Mouse (Mus musculus) kidney, adult 2 months (tissue): ENCODE measurements around the gene Chrdl2.

Experiments used
- CTCF ChIP-seq: fragments of 200-500 bp; conservative IDR thresholded peaks from 2 replicates; pipeline ENCODE4 v1.5.1; 2011; ENCODE audit warnings: low read depth, mild to moderate bottlenecking, control low read depth, low read length, moderate library complexity, mixed read lengths; ENCODE audit not compliant: insufficient read depth, insufficient read length
- POLR2A ChIP-seq: fragments of 200-500 bp; IDR thresholded peaks from one replicate; pipeline ENCODE4 v1.6.1; 2011; ENCODE audit warnings: low read depth, low read length, control low read depth

- TF ChIP-seq CTCF (no peak), POLR2A (no peak)
Observed at GRCm38 (mm10) chr7:100012515-100012914, 6.5 kb downstream of the Chrdl2 start.
